In genomic region chr4:107048568-107049162, GRCm38 (mm10) we compare ENCODE assay signal across 11 mouse cellular contexts. TPM values are rescaled to one million over a fixed set of nuclear protein-coding genes. Genes with fewer than 3 reads are reported as not detected.
DNase-seq lines count a peak whose midpoint lies in the region; ATAC-seq and TF ChIP-seq lines count a peak whose summit lies in the region.
"Had no signal": no experiment of that assay in that cellular context is flagged by ENCODE, and none has a peak within 500 bp of the region (broad histone marks: within the 10 kb centered on the region; RNA-seq: fewer than 3 reads in every experiment).

No protein-coding gene starts in this region.

- TF ChIP-seq EP300 in stomach, postnatal 0 days (optimal IDR thresholded peaks at IDR 0.05) = no peak

- DNase-seq in layer of hippocampus, postnatal 14 days (ENCODE audit: low spot score in 2 of 2) = peak; percentile 30 to 73
- no peak for DNase-seq in layer of hippocampus, postnatal 25 days (ENCODE audit: extremely low spot score in 1 of 2, low spot score in 1 of 2)
- peak; percentile 22 for DNase-seq in adipocyte (ENCODE audit: low spot score)
- peak; percentile 94 for DNase-seq in cerebellum, adult 11-12 months
- peak; percentile 36 to 51 for DNase-seq in heart, adult 9 months (ENCODE audit: low spot score in 2 of 2)
- no peak for DNase-seq in thymus, postnatal 10 days (ENCODE audit: low spot score in 2 of 2)
- no peak for DNase-seq in stomach, postnatal 0 days (ENCODE audit: low spot score)
- DNase-seq in kidney, adult 11 months = no peak
- DNase-seq: lung, embryonic 14.5 days had no signal

- ATAC-seq in stomach, postnatal 0 days (ENCODE audit: low FRiP score, low TSS enrichment) = no peak

- 82% methylated on average over 11 of the region's 11 CpGs for WGBS in stomach, postnatal 0 days

- H3K4me2 ChIP-seq in stomach, postnatal 0 days (replicated peaks; ENCODE audit: low read depth) = no peak overlapping the region
- H3K4me2 ChIP-seq: lung, embryonic 14.5 days had no signal

- no peak overlapping the region for H3K9ac ChIP-seq in stomach, postnatal 0 days (ENCODE audit: low read length)
- H3K9ac ChIP-seq: lung, embryonic 14.5 days had no signal

- no peak overlapping the region for H3K4me3 ChIP-seq in stomach, postnatal 0 days (ENCODE audit: low read depth, low read length)

- no peaks in the 10 kb centered on the region for H3K9me3 ChIP-seq in stomach, postnatal 0 days (ENCODE audit: control insufficient read depth, low read length)

- no peak overlapping the region for H3K27ac ChIP-seq in stomach, postnatal 0 days (replicated peaks)

- H3K36me3 ChIP-seq in stomach, postnatal 0 days (ENCODE audit: control insufficient read depth, insufficient read depth, low read length) = peaks cover 19% of the 10 kb centered on the region

- no peaks in the 10 kb centered on the region for H3K4me1 ChIP-seq in stomach, postnatal 0 days (replicated peaks; ENCODE audit: control insufficient read depth, insufficient read depth)

- no peaks in the 10 kb centered on the region for H3K27me3 ChIP-seq in stomach, postnatal 0 days (ENCODE audit: control insufficient read depth, insufficient read depth, low read length)

- no peak for TF ChIP-seq CTCF in stomach, postnatal 0 days (IDR thresholded peaks at IDR 0.05; ENCODE audit: low read depth)

RNA-seq across cellular contexts. Expression of gene Mrpl37, which starts 18.0 kb away (rescaled TPM):
- 10 to 100 TPM; 66.5 to 69.1 TPM for total RNA-seq in layer of hippocampus, postnatal 14 days (2021)
- total RNA-seq in layer of hippocampus, postnatal 25 days (2021) = 10 to 100 TPM; 58.7 to 60.6 TPM
- 52.6 and 54.6 TPM in 2 replicates for polyA plus RNA-seq in stomach, postnatal 0 days (2015; fragmentation: Nextera tagmentation; extraction: Ambion mirVana)

RNA-seq across cellular contexts. Expression of gene Cyb5rl, which starts 18.1 kb away (rescaled TPM):
- total RNA-seq in layer of hippocampus, postnatal 14 days (2021) = 10 to 100 TPM; 11.0 to 12.4 TPM
- total RNA-seq in layer of hippocampus, postnatal 25 days (2021) = 1 to 10 TPM; 5.8 to 6.6 TPM
- polyA plus RNA-seq in stomach, postnatal 0 days (2015; fragmentation: Nextera tagmentation; extraction: Ambion mirVana) = 5.6 and 6.2 TPM in 2 replicates

RNA-seq across cellular contexts. Expression of gene Cdcp2, which starts 48.0 kb away (rescaled TPM):
- not detected for total RNA-seq in layer of hippocampus, postnatal 14 days (2021)
- not detected for total RNA-seq in layer of hippocampus, postnatal 25 days (2021)
- polyA plus RNA-seq in stomach, postnatal 0 days (2015; fragmentation: Nextera tagmentation; extraction: Ambion mirVana) = not detected in 2 replicates
- total RNA-seq: layer of hippocampus, adult 18-20 months; neutrophil, adult 5-6 weeks had no signal
- polyA plus RNA-seq: lung, embryonic 14.5 days had no signal

Comparison
In these comparisons a context has a peak if more than half of its experiments do, and no peak if none do; other contexts are left out.
1. DNase-seq: peak in layer of hippocampus, postnatal 14 days (2 of 2), adipocyte (single experiment), cerebellum, adult 11-12 months (single experiment) and heart, adult 9 months (2 of 2); none in layer of hippocampus, postnatal 25 days (0 of 2), thymus, postnatal 10 days (0 of 2), stomach, postnatal 0 days (single experiment) and kidney, adult 11 months (single experiment).